Mouse (Mus musculus): ENCODE results near the gene Erlin1. TPM values are rescaled to one million over a fixed set of nuclear protein-coding genes. Genes with fewer than 3 reads are reported as not detected.

Erlin1 gene
- total and polyA plus RNA-seq, 3 experiments, result 9.7 to 26.6 (median 22.7) TPM

- dilution Hi-C loops (cut with MboI; ENCODE audit: extremely low pct_ligation_motif_present, extremely low pct_unique_long_range_greater_than_20kb, low sequenced_read_pairs) (no loop called here), in situ Hi-C loops (cut with MboI; ENCODE audit: low pct_ligation_motif_present, low pct_unique_long_range_greater_than_20kb, low sequenced_read_pairs) (no loop called here)
- H3K4me1 ChIP-seq (ENCODE audit: control insufficient read depth in 1 of 2, insufficient read depth in 2 of 2), result no peaks in the 10 kb centered on the region
- peaks cover 52 to 84% of the 10 kb centered on the region in 2 experiments for H3K36me3 ChIP-seq (replicated peaks in 1 of 2; ENCODE audit: control insufficient read depth in 1 of 2, insufficient read depth in 1 of 2, low read length in 1 of 2)
- no peak overlapping the region for H3K9ac ChIP-seq (ENCODE audit: insufficient read depth, low read depth)
- H3K79me2 ChIP-seq (replicated peaks; ENCODE audit: control insufficient read depth, extremely low read depth, insufficient read depth, poor library complexity, severe bottlenecking), result no peaks in the 10 kb centered on the region
- no peak overlapping the region for H3K4me2 ChIP-seq (ENCODE audit: insufficient read depth, low read depth, poor library complexity, severe bottlenecking)
- no peak for DNase-seq (ENCODE audit: extremely low read depth)
- no peak overlapping the region for H3K4me3 ChIP-seq (replicated peaks in 1 of 3; ENCODE audit: low read depth in 2 of 3, low read length in 2 of 3, poor library complexity in 1 of 3)
- TF ChIP-seq NRF1 (IDR thresholded peaks at IDR 0.05; ENCODE audit: low read depth, low read length), result no peak
- TF ChIP-seq USF1 (IDR thresholded peaks at IDR 0.05; ENCODE audit: low read depth, low read length), result no peak
- TF ChIP-seq MAX (IDR thresholded peaks at IDR 0.05; ENCODE audit: low read length), result no peak
- no peak for TF ChIP-seq IRF4 (IDR thresholded peaks at IDR 0.05; ENCODE audit: low read depth, low read length)
- no peak for TF ChIP-seq BHLHE40 (IDR thresholded peaks at IDR 0.05; ENCODE audit: low read depth, low read length)
- TF ChIP-seq MYC (IDR thresholded peaks at IDR 0.05; ENCODE audit: low read depth, low read length), result no peak
- TF ChIP-seq PAX5 (IDR thresholded peaks at IDR 0.05; ENCODE audit: low read length), result no peak
- TF ChIP-seq JUND (conservative IDR thresholded peaks at IDR 0.05; ENCODE audit: low read depth, low read length), result no peak
- H3K27me3 ChIP-seq (replicated peaks), result no peaks in the 10 kb centered on the region
- no peaks in the 10 kb centered on the region for H3K9me3 ChIP-seq (replicated peaks; ENCODE audit: low read length)
- H3K27ac ChIP-seq (ENCODE audit: insufficient read depth, low read depth), result no peak overlapping the region
These were observed 10.4 kb upstream of the Erlin1 start for GRCm38 (mm10) chr19:44080023-44080422.

GRCm38 (mm10) chr19:44077024-44077423 is 7.4 kb upstream of the Erlin1 start:
- no peak for DNase-seq (ENCODE audit: extremely low read depth)
- no peaks in the 10 kb centered on the region for H3K27me3 ChIP-seq (replicated peaks)
- TF ChIP-seq CHD2 (IDR thresholded peaks at IDR 0.05; ENCODE audit: low read length), result no peak
- TF ChIP-seq JUND (conservative IDR thresholded peaks at IDR 0.05; ENCODE audit: low read depth, low read length), result no peak
- no peak for TF ChIP-seq NRF1 (IDR thresholded peaks at IDR 0.05; ENCODE audit: low read depth, low read length)
- no peak overlapping the region for H3K9ac ChIP-seq (ENCODE audit: insufficient read depth, low read depth)
- dilution Hi-C loops (cut with MboI; ENCODE audit: extremely low pct_ligation_motif_present, extremely low pct_unique_long_range_greater_than_20kb, low sequenced_read_pairs), result no loop called here
- H3K4me1 ChIP-seq (ENCODE audit: control insufficient read depth in 1 of 2, insufficient read depth in 2 of 2), result no peaks in the 10 kb centered on the region
- no peak overlapping the region for H3K4me3 ChIP-seq (replicated peaks in 1 of 3; ENCODE audit: low read depth in 2 of 3, low read length in 2 of 3, poor library complexity in 1 of 3)
- H3K27ac ChIP-seq (ENCODE audit: insufficient read depth, low read depth), result no peak overlapping the region
- H3K4me2 ChIP-seq (ENCODE audit: insufficient read depth, low read depth, poor library complexity, severe bottlenecking), result no peak overlapping the region
- no peaks in the 10 kb centered on the region for H3K9me3 ChIP-seq (replicated peaks; ENCODE audit: low read length)
- no peaks in the 10 kb centered on the region for H3K79me2 ChIP-seq (replicated peaks; ENCODE audit: control insufficient read depth, extremely low read depth, insufficient read depth, poor library complexity, severe bottlenecking)
- peaks cover 44 to 81% of the 10 kb centered on the region in 2 experiments for H3K36me3 ChIP-seq (replicated peaks in 1 of 2; ENCODE audit: control insufficient read depth in 1 of 2, insufficient read depth in 1 of 2, low read length in 1 of 2)
- in situ Hi-C loops (cut with MboI; ENCODE audit: low pct_ligation_motif_present, low pct_unique_long_range_greater_than_20kb, low sequenced_read_pairs), result no loop called here

GRCm38 (mm10) chr19:44076457-44076856 is 6.9 kb upstream of the Erlin1 start:
- Histone ChIP-seq H3K4me2 (ENCODE audit: insufficient read depth, low read depth, poor library complexity, severe bottlenecking) (no peak overlapping the region), H3K79me2 (replicated peaks; ENCODE audit: control insufficient read depth, extremely low read depth, insufficient read depth, poor library complexity, severe bottlenecking) (no peaks in the 10 kb centered on the region), H3K36me3 (replicated peaks in 1 of 2; ENCODE audit: control insufficient read depth in 1 of 2, insufficient read depth in 1 of 2, low read length in 1 of 2) (peaks cover 44 to 81% of the 10 kb centered on the region in 2 experiments), H3K9ac (ENCODE audit: insufficient read depth, low read depth) (no peak overlapping the region), H3K9me3 (replicated peaks; ENCODE audit: low read length) (no peaks in the 10 kb centered on the region), H3K27ac (ENCODE audit: insufficient read depth, low read depth) (no peak overlapping the region), H3K4me3 (replicated peaks in 1 of 3; ENCODE audit: low read depth in 2 of 3, low read length in 2 of 3, poor library complexity in 1 of 3) (no peak overlapping the region), H3K4me1 (ENCODE audit: control insufficient read depth in 1 of 2, insufficient read depth in 2 of 2) (no peaks in the 10 kb centered on the region), H3K27me3 (replicated peaks) (no peaks in the 10 kb centered on the region)
- in situ Hi-C loops (cut with MboI; ENCODE audit: low pct_ligation_motif_present, low pct_unique_long_range_greater_than_20kb, low sequenced_read_pairs), result no loop called here
- DNase-seq (ENCODE audit: extremely low read depth), result no peak
- dilution Hi-C loops (cut with MboI; ENCODE audit: extremely low pct_ligation_motif_present, extremely low pct_unique_long_range_greater_than_20kb, low sequenced_read_pairs), result no loop called here
- TF ChIP-seq ZNF384 (IDR thresholded peaks at IDR 0.05; ENCODE audit: low read depth, low read length) (no peak), MXI1 (IDR thresholded peaks at IDR 0.05; ENCODE audit: low read depth, low read length) (no peak), TCF12 (IDR thresholded peaks at IDR 0.05; ENCODE audit: low read depth, low read length) (no peak), MAZ (IDR thresholded peaks at IDR 0.05; ENCODE audit: low read depth, low read length) (no peak), PAX5 (IDR thresholded peaks at IDR 0.05; ENCODE audit: low read length) (no peak), IRF4 (IDR thresholded peaks at IDR 0.05; ENCODE audit: low read depth, low read length) (no peak), SMC3 (IDR thresholded peaks at IDR 0.05; ENCODE audit: low read depth, low read length) (no peak), NRF1 (IDR thresholded peaks at IDR 0.05; ENCODE audit: low read depth, low read length) (no peak), POLR2A (IDR thresholded peaks at IDR 0.05; ENCODE audit: low read depth, low read length) (no peak), MYC (IDR thresholded peaks at IDR 0.05; ENCODE audit: low read depth, low read length) (no peak)
